Mouse (Mus musculus): ENCODE measurements at regions not wholly inside any gene's neighbourhood (a gene's known extent, or its start where the extent isn't known, plus 50 kb on each side); places are given as distances from the start of the nearest gene placed in this dataset.

- H3K27me3 ChIP-seq (ENCODE audit: insufficient read depth, low read length), result no peaks in the 10 kb centered on the region
- no peaks in the 10 kb centered on the region for H3K9me3 ChIP-seq (replicated peaks; ENCODE audit: low read length)
- 69% methylated on average over 1 of the region's 1 CpGs for WGBS
- DNase-seq (ENCODE audit: low spot score), result peak; percentile 13
- H3K4me3 ChIP-seq (replicated peaks; ENCODE audit: low read depth, low read length), result no peak overlapping the region
- no peaks in the 10 kb centered on the region for H3K36me3 ChIP-seq (ENCODE audit: insufficient read depth, low read length)
- H3K27ac ChIP-seq, result no peak overlapping the region
- H3K9ac ChIP-seq (ENCODE audit: low read depth, low read length), result no peak overlapping the region
- TF ChIP-seq CTCF (IDR thresholded peaks at IDR 0.05; ENCODE audit: low read depth), result no peak
- no peaks in the 10 kb centered on the region for H3K4me1 ChIP-seq (replicated peaks; ENCODE audit: insufficient read depth, low read length)
- peak; percentile 95 for ATAC-seq (replicated peaks; ENCODE audit: low FRiP score, low read depth)
- no peak overlapping the region for H3K4me2 ChIP-seq (ENCODE audit: low read length)
Observed at GRCm38 (mm10) chr4:8292563-8292962, 53.7 kb upstream of the Car8 start.

- H3K9me3 ChIP-seq (replicated peaks; ENCODE audit: low read length), result no peaks in the 10 kb centered on the region
- no peaks in the 10 kb centered on the region for H3K4me1 ChIP-seq (replicated peaks; ENCODE audit: insufficient read depth, low read length)
- no peaks in the 10 kb centered on the region for H3K36me3 ChIP-seq (ENCODE audit: insufficient read depth, low read length)
- no peak for TF ChIP-seq CTCF (IDR thresholded peaks at IDR 0.05; ENCODE audit: low read depth)
- ATAC-seq (replicated peaks; ENCODE audit: low FRiP score, low read depth) (peak; percentile 34; the same call in 1 of the 2 replicates), DNase-seq (ENCODE audit: low spot score) (no peak)
- H3K4me2 ChIP-seq (ENCODE audit: low read length), result no peak overlapping the region
- 65% methylated on average over 11 of the region's 11 CpGs for WGBS
- no peak overlapping the region for H3K4me3 ChIP-seq (replicated peaks; ENCODE audit: low read depth, low read length)
- H3K27ac ChIP-seq, result 0 out of 2 replicates have a peak overlapping the region, but pooled peaks have one; percentile 5
- H3K9ac ChIP-seq (ENCODE audit: low read depth, low read length), result no peak overlapping the region
- no peaks in the 10 kb centered on the region for H3K27me3 ChIP-seq (ENCODE audit: insufficient read depth, low read length)
Observed at GRCm38 (mm10) chr4:8291528-8292492, 53.0 kb upstream of the Car8 start.

- WGBS, result 82% methylated on average over 5 of the region's 5 CpGs
- Histone ChIP-seq H3K9ac (ENCODE audit: low read depth, low read length) (no peak overlapping the region), H3K27ac (no peak overlapping the region), H3K27me3 (ENCODE audit: insufficient read depth, low read length) (no peaks in the 10 kb centered on the region), H3K36me3 (ENCODE audit: insufficient read depth, low read length) (no peaks in the 10 kb centered on the region), H3K4me1 (replicated peaks; ENCODE audit: insufficient read depth, low read length) (no peaks in the 10 kb centered on the region), H3K4me3 (replicated peaks; ENCODE audit: low read depth, low read length) (no peak overlapping the region), H3K9me3 (replicated peaks; ENCODE audit: low read length) (no peaks in the 10 kb centered on the region), H3K4me2 (ENCODE audit: low read length) (no peak overlapping the region)
- TF ChIP-seq CTCF (IDR thresholded peaks at IDR 0.05; ENCODE audit: low read depth), result no peak
- ATAC-seq (replicated peaks; ENCODE audit: low FRiP score, low read depth) (no peak), DNase-seq (ENCODE audit: low spot score) (no peak)
Observed at GRCm38 (mm10) chr4:8289901-8290300, 51.1 kb upstream of the Car8 start.
